Mouse (Mus musculus): ENCODE results near the gene Stxbp2.

The Stxbp2 gene

DNA sequence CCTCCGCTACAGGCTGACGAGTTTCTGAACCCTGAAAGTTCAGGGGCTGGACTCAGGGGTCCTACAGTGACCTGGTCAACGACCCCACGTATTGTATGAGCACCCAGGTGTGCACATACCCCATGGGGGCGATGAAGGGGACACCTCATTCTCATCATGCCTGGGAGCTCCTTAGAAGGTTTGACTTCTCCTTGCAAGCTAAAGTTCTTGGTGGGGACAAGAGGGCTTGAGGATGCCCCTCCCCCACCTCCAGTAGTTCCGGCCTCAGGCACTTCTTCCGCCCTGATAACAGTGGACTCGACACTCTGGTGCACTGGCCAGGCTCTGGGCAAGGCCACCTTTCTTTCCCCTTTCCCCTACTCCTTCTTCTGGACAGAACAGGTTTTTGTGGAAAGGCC, 722 bp downstream of the Stxbp2 start:
- DNase-seq (ENCODE audit: low read depth, low spot score), result no peak

DNA sequence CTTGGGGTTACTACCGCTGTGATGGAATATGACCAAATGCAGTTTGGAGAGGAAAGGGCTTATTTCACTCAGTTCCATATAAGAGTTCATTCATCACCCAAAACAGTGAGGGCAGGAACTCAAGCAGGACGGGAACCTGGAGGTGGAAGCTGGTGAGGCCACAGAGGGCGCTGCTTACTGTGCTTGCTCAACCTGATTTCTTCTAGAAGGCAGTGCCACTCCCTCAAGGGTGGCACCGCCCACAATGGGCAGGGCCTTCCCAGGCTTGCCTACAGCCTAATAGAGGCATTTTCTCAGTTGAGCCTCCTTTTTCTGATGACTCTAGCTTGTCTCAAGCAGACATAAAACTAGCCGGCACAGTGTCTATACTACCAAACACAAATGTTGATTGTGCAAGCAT, 15.0 kb downstream of the Stxbp2 start:
- no peak for DNase-seq (ENCODE audit: low read depth, low spot score)

DNA sequence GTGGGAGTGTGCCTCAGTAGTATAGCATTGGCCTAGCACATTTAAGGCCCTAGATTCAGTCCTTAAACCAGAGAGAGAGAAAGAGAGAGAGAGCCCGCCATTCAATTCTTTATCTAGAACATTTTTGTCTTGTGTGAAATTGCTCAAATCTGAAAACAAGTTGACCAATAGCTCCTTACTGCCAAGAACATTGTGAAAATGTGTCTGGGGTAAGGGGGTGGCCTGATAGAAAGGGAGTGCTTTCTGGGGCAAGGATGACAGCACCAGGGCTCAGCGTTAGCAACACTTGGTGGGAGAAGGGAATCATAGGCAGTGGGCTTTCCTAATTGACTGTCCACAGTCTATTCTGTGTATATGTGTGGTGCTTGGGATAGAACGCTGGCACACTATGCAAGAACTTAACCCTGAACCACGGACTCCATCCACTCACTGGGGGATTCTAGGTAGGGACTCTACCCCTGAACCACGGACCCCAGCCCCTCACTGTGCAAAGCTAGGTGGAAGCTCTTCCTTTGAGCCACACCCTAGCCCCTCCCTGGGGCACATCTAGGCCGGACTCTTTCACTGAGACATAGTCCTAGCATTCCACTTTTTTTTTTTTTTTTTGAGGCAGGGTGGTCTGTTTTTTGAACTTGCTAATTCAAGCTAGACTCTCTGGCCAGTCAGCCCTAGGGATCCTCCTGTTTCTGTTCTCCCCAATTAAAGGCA, 16.2 kb downstream of the Stxbp2 start:
- no peak for DNase-seq (ENCODE audit: low read depth, low spot score)

DNA sequence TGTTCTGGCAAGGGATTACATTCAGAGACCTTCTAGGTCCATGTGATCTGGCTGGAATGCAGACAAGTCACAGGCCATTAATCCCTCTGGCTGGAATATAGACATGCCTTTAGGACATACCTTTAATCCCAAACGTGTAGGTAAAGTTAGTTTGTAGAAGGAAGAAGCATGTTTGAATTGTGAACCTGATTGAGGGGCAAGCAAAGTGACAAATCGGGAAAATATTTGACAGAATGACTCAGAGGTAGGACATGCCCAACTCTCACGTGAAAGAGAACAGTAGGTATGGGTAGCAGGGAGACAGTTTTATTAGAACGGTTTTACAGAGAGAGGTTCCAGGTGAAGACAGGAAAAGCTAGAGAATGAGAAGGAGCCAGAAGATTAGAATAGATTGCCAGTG, 16.8 kb downstream of the Stxbp2 start:
- no peak for DNase-seq (ENCODE audit: low read depth, low spot score)

DNA sequence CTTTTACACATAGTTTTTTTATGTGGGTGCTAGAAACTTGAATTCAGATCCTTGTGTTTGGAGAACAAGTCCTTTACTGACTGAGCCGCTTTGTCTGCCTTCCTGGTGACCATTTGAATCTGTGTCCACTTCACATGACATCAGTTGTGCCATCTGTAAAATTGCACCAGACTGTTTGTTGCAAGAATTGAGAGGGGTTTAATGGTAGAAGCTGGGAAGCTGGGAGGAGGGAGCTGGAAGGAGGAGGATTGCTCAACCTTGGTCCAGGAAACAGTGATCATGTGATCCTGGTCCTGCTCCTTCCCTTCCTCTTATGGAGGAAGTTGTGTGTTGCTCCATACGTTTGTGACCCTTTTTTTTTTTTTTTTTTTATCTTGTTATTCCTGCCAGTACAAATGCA, 17.5 kb downstream of the Stxbp2 start:
- DNase-seq (ENCODE audit: low read depth, low spot score), result no peak

DNA sequence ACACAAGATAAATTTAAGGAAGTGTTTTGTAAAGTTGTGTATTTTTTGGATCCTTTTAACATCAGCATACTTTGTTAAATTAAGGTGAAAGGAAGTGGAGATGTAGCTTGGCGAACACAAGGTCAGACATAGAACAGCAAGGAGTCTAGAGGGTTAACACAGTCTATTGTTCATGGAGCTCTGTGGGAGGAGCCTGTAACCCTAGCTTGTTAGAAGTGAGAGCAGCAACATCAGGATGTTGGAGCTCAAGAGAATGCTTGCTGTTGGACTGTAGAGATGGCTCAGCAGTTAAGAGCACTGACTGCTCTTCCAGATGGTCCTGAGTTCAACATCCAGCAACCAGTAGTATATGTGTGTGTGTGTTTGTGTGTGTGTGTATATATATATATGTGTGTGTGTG, 18.2 kb downstream of the Stxbp2 start:
- DNase-seq (ENCODE audit: low read depth, low spot score), result no peak

DNA sequence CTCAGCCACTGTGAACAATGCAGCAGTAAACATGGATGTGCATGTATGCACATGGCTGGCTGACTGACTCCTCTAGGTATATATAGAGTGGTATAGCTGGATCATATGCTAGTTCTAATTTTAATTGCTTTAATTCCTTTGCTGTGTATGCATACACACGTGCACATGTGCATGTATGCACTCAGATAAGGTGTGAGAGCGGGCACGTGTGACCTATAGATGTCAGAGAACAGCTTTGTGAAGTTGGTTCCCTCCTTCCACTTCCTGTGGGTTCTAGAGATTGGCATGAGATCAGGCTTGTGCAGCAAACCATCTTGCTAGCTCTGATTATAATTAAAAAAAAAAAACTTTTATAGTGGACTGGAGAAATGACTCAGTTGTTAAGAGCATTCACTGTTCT, 22.1 kb downstream of the Stxbp2 start:
- no peak for DNase-seq (ENCODE audit: low read depth, low spot score)

DNA sequence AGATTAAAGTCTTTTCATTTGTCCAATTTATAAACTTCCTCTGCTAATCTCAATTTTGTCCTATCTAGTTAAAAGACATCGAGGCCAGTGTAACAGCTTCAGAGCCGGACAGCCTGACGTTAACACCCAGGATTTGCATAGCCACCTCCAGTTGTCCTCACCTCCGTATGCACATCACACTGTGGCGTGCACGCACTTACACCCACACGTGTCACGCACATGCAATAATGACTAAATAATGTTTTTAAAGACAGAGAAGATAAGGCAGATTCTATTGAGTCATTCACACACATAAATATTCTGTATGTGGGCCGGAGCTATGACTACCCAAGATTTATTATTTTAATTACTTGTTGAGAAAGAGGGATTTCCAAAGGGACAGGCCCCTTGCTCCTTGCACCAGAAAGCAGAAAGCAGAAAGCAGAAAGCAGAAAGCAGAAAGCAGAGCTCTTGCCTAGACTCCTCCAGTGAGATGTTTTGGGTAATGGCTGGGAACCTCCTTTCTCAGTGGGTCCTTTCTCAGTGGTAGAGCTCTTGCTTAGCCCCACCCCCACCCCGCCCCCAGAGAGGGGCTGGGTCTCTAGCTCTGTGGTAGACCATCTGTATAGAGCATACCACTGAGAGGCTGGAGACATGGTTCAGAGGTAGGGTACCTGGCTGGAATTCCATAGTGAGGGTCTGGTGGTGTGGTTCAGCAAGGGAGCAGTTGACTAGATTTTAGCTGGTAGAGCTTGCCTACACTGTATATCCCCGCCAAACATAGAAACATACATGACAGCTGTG, 24.2 kb downstream of the Stxbp2 start:
- no peak for DNase-seq (ENCODE audit: low read depth, low spot score)

DNA sequence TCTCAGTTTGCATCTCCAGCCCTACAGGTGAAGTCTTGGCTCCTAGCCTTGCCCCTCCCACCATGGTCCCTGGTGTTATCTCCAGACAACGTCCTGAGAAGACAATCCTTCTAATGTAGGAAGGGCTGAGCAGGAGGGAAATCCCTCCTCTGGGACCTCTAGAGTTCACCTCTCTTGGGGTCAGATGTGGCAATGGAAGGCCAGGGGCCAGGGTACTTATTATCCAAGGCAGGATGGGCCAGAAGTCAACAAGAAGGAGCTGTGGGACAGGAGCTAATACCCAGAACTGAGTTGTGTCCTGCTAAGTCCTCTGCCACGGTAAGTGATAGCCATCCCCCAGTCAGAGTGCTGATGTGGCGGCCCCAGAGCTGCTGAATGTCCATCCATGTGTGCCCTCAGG, 24.8 kb downstream of the Stxbp2 start, which contains the start of gene Retn:
Gene Retn (plus strand): TSS at position 245 of the 400 bp plus-strand sequence.
- no peak for DNase-seq (ENCODE audit: low read depth, low spot score)

DNA sequence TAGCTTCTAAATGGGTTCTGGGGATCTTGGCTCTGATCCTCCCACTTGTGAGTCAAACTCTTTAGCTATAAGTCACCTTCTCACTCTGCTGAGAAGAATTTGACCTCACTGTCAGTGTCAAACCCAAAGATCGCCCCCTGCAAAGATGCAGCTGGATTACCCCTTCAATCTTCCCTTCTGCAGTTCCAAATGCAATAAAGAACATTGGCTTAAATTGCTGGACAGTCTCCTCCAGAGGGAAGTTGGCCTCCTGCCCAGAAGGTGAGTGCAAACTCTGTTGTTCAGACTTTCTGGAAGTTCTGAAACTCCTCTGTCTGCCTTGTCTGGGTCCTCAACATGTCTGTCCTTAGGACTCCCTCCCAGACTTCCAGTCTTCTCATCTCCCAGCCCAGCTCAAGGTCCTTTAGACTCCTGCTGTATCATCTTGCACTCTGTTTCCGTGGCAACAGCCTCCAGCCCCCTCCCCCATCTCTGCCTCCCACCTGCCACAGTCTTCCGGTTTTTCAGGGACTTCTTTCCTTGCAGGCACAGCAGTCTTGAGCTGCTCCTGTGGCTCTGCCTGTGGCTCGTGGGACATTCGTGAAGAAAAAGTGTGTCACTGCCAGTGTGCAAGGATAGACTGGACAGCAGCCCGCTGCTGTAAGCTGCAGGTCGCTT, 26.1 kb downstream of the Stxbp2 start:
- no peak for DNase-seq (ENCODE audit: low read depth, low spot score)

DNA sequence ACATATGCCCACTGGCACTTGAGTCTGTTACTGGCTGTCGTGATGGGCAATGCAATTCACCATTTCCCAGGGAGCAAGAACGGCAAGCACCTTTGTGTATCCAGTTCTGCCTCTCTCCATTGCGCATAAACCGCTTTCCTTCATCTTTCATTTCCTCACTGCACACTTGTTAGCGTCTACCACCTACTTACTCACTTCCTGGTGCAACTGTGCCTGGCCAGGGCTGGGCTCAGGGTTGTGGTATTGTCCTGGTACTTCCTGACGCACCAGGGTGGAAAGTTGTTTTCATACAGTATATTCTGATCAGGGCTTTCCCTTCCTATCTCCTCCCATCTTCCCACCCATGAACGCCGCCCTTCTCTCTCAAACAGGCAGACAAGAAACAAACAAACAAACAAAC, 30.1 kb downstream of the Stxbp2 start:
- no peak for DNase-seq (ENCODE audit: low read depth, low spot score)

DNA sequence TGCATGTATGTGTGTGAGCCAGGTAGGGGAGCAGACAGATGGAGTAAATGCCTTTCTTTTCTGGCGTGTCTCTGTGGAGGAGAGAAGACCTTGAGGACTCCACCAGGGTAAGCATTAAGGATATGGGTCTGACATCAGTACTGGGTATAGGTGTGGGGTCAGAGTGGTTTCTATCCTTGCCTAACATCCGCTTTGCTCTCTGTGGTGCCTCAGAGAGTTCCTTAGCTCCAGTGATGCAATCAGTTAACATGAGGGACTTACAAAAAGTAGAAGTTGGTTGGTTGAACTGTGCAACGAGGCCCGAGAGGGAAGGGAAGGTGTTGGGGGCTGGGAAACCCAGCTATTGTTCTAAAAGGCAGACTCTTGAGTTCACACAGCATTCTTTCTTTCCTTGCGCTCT, 33.6 kb downstream of the Stxbp2 start:
- no peak for DNase-seq (ENCODE audit: low read depth, low spot score)

DNA sequence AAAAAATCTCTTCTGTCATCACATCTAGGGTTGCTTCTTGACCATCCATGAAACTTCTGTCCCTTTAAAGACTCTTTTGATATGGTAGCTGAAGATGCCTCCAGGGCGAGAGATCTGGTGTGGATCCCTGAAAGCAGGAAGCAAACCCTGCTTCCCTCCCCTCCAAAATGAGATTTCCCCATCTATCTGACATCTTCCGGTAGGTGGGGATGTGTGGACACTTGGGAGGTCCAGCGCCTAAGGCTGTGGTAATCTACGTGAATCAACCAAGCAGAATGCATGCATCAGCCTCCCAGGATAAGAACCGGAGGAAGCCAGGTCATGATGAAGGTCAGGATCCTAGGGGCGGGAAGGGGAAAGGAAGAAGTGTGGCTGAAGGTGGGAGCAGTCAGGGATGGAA, 34.8 kb downstream of the Stxbp2 start, which contains the start of gene Mcemp1:
Gene Mcemp1 (plus strand): TSS at position 248 of the 400 bp plus-strand sequence.
- no peak for DNase-seq (ENCODE audit: low read depth, low spot score)

DNA sequence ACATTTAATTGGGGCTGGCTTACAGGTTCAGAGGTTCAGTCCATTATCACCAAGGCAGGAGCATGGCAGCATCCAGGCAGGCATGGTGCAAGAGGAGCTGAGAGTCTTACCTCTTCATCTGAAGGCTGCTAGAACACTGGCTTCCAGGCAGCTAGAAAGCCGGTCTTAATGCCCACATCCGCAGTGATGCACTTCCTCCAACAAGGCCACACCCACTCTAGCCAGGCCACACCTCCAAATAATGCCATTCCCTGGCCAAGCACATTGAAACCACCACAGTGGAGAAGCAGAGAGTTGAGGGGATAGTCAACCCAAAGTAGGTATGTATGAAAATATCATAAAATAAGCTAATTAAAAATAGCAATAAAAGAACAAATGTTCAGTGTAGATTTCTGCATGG, 39.6 kb downstream of the Stxbp2 start:
- no peak for DNase-seq (ENCODE audit: low read depth, low spot score)

DNA sequence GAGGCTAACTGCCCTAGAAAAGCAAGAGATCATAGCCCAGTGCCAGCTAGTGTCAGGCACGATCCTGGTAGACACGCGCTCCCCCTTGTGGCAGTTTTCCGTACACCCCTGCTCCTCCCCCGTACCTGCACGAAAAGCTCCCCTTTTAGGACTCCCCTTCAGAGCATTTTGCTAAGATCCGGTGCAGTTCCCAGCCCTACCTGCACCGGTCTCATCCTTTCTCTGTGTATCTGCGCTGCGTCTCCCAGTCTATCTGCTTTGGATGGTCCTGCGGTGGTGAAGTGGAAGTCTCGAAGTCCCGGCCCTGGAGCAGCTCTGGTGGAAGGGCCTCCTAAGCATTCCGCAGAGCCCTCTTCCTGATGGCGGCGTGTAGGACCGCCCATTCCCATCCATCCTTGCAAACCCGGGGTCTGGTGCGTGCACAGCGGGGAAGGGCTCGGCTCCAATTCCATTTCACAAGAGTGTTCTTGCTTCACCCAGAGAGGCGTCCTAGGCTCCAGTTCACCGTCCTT, 41.3 kb downstream of the Stxbp2 start, which contains the start of gene Fcor:
Gene Fcor (minus strand): TSS at position 383 of the 512 bp plus-strand sequence.
- DNase-seq (ENCODE audit: low read depth, low spot score), result peak; percentile 70

DNA sequence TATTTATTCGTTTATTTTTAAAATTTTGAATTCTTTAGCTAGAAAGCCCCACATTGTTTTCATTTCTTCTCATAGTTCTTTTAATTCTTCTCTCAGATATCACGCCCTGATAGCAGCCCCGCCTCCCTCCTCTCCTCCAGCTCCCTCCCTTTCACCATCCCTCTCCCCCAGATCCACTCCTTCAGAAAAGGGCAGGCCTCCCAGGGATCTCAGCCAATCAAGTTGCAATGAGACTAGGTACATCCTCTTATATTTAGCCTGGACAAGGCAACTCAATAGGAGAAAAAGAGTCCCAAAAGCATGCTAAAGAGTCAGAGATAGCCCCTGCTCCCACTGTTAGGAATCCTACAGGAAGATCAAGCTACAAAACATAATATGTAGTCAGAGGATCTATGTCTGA, 43.9 kb downstream of the Stxbp2 start:
- no peak for DNase-seq (ENCODE audit: low read depth, low spot score)

DNA sequence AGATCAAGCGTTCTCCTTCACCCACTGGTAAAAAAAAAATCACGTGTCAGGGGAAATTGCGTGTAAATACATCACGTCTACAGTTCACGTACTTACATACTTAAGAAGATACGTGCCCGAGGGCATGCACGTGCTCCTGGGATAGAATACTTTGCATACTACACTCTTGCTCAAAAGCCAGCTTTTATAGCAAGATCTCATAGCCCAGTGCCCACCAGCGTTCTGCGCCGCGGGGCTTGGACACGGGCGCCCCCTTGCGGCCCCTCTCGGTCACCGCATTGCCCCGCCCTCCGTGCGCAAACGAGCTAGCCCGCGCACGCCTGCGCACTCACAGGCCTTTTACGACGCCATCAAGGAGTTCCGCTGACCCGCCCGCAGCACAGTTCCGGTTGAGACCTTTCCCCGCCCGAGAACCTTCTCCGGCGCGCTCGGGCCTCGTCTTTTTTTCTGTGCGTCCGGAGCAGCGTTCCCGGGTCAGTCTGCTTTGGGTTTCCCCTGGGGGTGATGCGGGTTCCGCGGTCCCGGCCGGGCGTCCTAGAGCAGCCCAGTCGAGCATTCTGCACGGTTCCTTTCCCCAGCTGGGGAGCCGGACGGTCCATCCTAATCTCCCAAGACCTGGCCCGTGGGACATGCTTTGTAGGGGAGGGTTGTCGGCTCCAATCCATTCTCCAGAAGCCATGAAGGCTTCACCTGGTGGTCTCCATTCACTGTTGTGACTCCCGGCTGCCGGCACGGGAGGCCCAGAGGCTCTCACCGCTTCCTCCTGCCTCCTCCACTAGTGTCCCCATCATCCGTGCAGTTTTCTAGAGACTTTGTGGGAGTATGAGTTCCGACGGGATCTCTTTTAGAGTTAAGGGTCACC, 45.6 kb downstream of the Stxbp2 start, which contains the start of gene Trappc5:
Gene Trappc5 (plus strand): TSS at position 169 of the 862 bp plus-strand sequence.
- DNase-seq (ENCODE audit: low read depth, low spot score), result peak; percentile 87

DNA sequence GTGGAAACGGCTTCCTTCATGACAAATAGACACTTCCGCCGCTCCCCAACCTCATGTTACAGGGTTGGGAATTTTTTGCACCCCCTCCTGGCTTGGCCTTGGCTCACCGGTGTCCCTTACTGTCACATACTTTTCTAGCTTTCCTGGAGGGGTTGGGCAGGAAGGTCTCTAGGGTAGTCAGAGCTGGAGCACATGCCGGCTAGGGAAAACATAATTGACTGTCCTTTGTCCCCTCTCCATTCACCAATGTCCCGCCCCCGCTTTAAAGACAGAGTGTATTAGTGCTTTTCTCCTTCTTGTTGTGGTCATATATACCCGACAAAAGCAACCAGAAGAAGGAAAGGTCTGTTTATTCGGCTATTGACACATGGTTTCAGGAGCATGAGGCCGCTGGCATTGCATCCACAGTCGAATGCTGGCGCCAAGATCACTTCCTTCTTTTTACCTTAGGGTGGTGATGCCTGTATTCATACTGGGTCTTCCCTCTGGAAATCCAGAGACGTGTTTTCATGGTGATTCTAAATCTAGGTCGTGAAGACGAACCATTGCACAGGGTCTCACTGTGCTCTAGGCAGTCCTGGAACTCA, 46.3 kb downstream of the Stxbp2 start:
- DNase-seq (ENCODE audit: low read depth, low spot score), result no peak

DNA sequence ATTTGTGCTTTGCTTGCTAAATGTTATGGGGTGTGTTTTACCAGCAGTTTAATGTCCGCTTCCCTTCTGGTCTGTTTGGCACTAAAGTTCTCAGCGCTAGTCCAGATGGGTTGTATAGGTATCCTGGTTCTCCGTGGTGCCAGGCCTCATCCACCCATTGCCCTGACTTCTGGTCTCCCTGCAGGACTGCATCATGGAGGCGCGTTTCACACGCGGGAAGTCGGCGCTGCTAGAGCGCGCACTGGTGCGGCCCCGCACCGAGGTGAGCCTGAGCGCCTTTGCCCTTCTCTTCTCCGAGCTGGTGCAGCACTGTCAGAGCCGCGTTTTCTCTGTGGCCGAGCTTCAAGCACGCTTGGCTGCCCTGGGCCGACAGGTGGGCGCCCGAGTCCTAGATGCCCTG, 48.1 kb downstream of the Stxbp2 start:
- no peak for DNase-seq (ENCODE audit: low read depth, low spot score)

DNA sequence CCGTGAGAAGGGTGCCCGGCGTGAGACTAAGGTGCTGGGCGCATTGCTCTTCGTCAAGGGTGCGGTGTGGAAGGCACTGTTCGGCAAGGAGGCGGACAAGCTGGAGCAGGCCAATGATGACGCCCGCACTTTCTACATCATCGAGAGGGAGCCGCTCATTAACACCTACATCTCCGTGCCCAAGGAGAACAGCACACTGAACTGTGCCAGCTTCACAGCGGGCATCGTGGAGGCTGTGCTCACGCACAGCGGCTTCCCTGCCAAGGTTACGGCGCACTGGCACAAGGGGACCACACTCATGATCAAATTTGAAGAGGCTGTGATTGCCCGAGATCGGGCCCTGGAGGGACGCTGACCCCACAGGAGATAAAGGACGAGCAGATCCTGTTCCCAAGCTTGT, 48.5 kb downstream of the Stxbp2 start:
- no peak for DNase-seq (ENCODE audit: low read depth, low spot score)

DNA sequence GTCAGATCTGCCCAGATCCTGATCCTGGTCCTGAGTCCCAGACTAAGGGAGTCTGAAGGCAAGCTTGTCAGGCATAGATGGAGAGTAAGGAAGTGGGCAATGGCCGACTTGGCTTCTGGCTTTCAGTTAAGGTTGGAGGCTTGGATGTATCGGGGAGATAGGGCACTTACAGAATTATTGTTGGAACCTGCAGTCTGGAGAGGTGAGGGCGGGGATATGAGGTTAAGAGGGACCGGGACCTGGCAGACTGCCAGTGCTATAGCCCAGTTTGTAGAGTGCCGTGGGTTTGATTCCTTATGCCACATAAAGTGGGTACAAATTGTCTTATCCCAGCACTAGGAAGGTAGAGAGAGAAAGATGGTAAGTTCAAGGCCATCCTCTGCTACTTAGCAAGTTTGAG, 48.9 kb downstream of the Stxbp2 start:
- no peak for DNase-seq (ENCODE audit: low read depth, low spot score)
